Mouse (Mus musculus) cortical plate, adult 2 months (tissue): Measurements from ENCODE around the gene Arid1b.

Source experiments
- CTCF ChIP-seq: fragments of 200-500 bp; IDR thresholded peaks from 2 replicates; pipeline ENCODE4 v1.5.1; 2011; ENCODE audit warnings: mild to moderate bottlenecking, control low read depth, low read length; ENCODE audit not compliant: insufficient read depth; ENCODE audit errors: extremely low read depth
- POLR2A ChIP-seq: fragments of 200-500 bp; IDR thresholded peaks from 2 replicates; pipeline ENCODE4 v1.6.1; 2011; ENCODE audit warnings: mild to moderate bottlenecking, low read length, control low read depth; ENCODE audit not compliant: insufficient read depth; ENCODE audit errors: extremely low read depth

DNA sequence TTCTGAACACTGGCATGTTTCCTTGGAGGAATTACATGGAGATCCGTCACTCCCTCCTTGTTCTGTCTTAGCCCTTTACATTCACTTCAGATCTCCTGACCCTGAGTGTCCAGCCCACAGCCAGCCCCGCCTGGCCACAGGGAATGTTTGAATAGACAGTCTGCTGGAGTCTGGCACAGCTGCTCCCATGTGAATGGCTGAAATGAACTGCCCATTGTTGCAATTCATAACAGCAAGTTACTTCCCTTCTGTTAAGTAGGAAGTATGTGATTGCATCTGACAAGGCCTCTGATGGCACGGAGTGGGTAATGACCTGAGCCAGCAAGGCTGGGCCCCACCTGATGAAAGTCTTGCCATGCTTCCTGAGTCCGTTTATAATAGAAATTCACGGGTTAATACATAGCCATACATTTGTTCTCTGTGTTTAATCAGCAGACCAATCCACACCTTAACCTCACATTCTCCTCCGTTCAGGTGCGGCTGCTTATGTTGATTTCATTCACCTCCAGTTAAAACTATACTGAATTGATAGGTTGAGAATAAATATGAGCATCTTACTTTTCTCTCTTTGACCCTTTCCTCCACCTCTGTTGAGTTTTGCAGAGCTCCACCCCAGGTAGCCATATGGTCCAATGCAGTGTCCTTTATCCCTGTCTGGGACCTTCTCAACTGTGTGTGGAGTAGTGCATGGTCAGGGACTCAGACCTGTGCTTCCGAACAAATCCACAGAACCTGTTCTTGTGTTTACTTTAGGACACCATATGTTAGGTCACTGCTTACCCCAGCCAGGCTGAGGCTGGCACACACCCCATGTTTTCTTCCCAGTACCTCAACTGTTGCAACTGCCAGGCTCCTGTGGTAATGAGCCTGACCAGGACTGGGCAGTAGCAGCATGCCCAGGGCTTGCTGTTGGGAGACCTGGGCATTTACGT is 299.8 kb downstream of the Arid1b start:
- TF ChIP-seq CTCF (no peak), POLR2A (no peak)
